Mouse (Mus musculus): ENCODE results near the gene Carnmt1. TPM values are rescaled to one million over a fixed set of nuclear protein-coding genes. Genes with fewer than 3 reads are reported as not detected.
A peak's percentile ranks its signal among the peaks of the same experiment; 100 is the strongest.

The Carnmt1 gene
- polyA plus RNA-seq (2014; fragmentation: Nextera tagmentation; extraction: Ambion mirVana): 30.9 and 31.8 TPM in 2 replicates

DNA sequence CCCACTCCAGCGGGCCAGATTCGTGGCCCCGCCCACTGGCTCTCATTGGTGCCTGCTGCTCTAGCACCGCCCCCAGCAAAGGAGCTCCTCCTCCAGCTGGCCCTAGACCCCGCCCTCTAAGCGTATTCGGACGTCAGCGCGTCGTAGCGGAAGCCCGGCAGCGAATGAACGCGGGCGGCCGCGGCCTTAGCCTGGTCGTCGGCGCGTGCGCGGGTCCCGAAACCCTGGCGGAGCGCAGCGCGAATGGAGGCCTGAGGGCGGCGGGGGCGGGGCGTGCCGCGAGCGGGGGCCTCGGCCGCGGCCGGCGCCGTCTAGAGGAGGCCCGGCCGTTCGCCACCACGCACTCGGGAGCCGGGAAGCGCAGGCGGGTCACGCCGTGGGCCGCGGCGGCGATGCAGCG is at the start of gene Carnmt1:
Gene Carnmt1, plus strand, starts transcription at position 157 of the 400 bp plus-strand sequence.
- under 1% methylated on average over 46 of the region's 58 CpGs for WGBS
- Histone ChIP-seq H3K9me3 (ENCODE audit: control insufficient read depth, low read length) (no peaks in the 10 kb centered on the region), H3K36me3 (ENCODE audit: control insufficient read depth, insufficient read depth, low read length) (no peaks in the 10 kb centered on the region), H3K4me2 (ENCODE audit: low read length) (peak within 1 kb of the TSS; percentile 84), H3K27ac (replicated peaks in 1 of 2; ENCODE audit: control insufficient read depth in 1 of 2, insufficient read depth in 1 of 2, low read depth in 2 of 2, low read length in 2 of 2) (peak within 1 kb of the TSS; percentile 68 to 88), H3K9ac (ENCODE audit: low read length) (peak within 1 kb of the TSS; percentile 90), H3K4me3 (ENCODE audit: control insufficient read depth in 1 of 2, insufficient read depth in 1 of 2, low read depth in 1 of 2, low read length in 2 of 2) (peak within 1 kb of the TSS; percentile 70 to 92), H3K4me1 (ENCODE audit: control insufficient read depth in 2 of 2, insufficient read depth in 2 of 2, low read length in 2 of 2) (peaks cover 5 to 25% of the 10 kb centered on the region in 2 experiments), H3K27me3 (ENCODE audit: control insufficient read depth, insufficient read depth, low read length) (no peaks in the 10 kb centered on the region)
- ATAC-seq (ENCODE audit: insufficient number of reproducible peaks, insufficient read depth, low FRiP score, low read depth): peak; percentile 98

- H3K27ac ChIP-seq (replicated peaks in 1 of 2; ENCODE audit: control insufficient read depth in 1 of 2, insufficient read depth in 1 of 2, low read depth in 2 of 2, low read length in 2 of 2): no peak overlapping the region
- H3K27me3 ChIP-seq (ENCODE audit: control insufficient read depth, insufficient read depth, low read length): no peaks in the 10 kb centered on the region
- H3K4me2 ChIP-seq (ENCODE audit: low read length): no peak overlapping the region
- H3K4me3 ChIP-seq (ENCODE audit: control insufficient read depth in 1 of 2, insufficient read depth in 1 of 2, low read depth in 1 of 2, low read length in 2 of 2): no peak overlapping the region
- no peak for ATAC-seq (ENCODE audit: insufficient number of reproducible peaks, insufficient read depth, low FRiP score, low read depth)
- no peaks in the 10 kb centered on the region for H3K4me1 ChIP-seq (ENCODE audit: control insufficient read depth in 2 of 2, insufficient read depth in 2 of 2, low read length in 2 of 2)
- H3K9ac ChIP-seq (ENCODE audit: low read length): no peak overlapping the region
- no peaks in the 10 kb centered on the region for H3K36me3 ChIP-seq (ENCODE audit: control insufficient read depth, insufficient read depth, low read length)
- no peaks in the 10 kb centered on the region for H3K9me3 ChIP-seq (ENCODE audit: control insufficient read depth, low read length)
- 73% methylated on average over 2 of the region's 2 CpGs for WGBS
Measured at GRCm38 (mm10) chr19:18623894-18624293, 46.7 kb upstream of the Carnmt1 start.

DNA sequence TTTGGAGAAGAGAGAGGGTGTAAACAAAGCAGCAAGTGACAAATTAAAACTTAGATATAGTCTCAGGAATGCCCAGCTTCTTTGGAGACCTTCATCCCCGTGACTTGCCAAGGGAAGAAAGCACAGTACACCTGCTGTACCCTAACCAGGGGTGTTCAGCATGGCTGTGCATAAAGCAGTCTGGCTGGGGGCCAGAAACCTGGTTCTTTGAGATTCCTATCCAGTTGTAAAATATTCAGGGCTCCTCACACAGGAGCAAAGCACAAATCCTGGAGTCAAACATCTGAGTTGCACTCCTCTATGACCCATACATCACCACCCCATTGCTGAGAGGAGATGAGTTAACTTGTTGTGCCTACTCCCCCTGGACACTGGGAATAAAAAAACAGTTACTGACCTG is 41.0 kb upstream of the Carnmt1 start:
- Histone ChIP-seq H3K4me2 (ENCODE audit: low read length) (peak overlapping the region; percentile 67), H3K9ac (ENCODE audit: low read length) (no peak overlapping the region), H3K27me3 (ENCODE audit: control insufficient read depth, insufficient read depth, low read length) (no peaks in the 10 kb centered on the region), H3K4me1 (ENCODE audit: control insufficient read depth in 2 of 2, insufficient read depth in 2 of 2, low read length in 2 of 2) (peaks cover 2 to 10% of the 10 kb centered on the region in 2 experiments; a peak in 3 of 4 replicates), H3K4me3 (ENCODE audit: control insufficient read depth in 1 of 2, insufficient read depth in 1 of 2, low read depth in 1 of 2, low read length in 2 of 2) (no peak overlapping the region; a peak in 1 of 4 replicates), H3K9me3 (ENCODE audit: control insufficient read depth, low read length) (no peaks in the 10 kb centered on the region), H3K36me3 (ENCODE audit: control insufficient read depth, insufficient read depth, low read length) (no peaks in the 10 kb centered on the region), H3K27ac (replicated peaks in 1 of 2; ENCODE audit: control insufficient read depth in 1 of 2, insufficient read depth in 1 of 2, low read depth in 2 of 2, low read length in 2 of 2) (peak overlapping the region in 1 of 2 experiments; percentile 45; a peak in 2 of 4 replicates)
- WGBS: 79% methylated on average over 1 of the region's 1 CpGs
- no peak for ATAC-seq (ENCODE audit: insufficient number of reproducible peaks, insufficient read depth, low FRiP score, low read depth)

DNA sequence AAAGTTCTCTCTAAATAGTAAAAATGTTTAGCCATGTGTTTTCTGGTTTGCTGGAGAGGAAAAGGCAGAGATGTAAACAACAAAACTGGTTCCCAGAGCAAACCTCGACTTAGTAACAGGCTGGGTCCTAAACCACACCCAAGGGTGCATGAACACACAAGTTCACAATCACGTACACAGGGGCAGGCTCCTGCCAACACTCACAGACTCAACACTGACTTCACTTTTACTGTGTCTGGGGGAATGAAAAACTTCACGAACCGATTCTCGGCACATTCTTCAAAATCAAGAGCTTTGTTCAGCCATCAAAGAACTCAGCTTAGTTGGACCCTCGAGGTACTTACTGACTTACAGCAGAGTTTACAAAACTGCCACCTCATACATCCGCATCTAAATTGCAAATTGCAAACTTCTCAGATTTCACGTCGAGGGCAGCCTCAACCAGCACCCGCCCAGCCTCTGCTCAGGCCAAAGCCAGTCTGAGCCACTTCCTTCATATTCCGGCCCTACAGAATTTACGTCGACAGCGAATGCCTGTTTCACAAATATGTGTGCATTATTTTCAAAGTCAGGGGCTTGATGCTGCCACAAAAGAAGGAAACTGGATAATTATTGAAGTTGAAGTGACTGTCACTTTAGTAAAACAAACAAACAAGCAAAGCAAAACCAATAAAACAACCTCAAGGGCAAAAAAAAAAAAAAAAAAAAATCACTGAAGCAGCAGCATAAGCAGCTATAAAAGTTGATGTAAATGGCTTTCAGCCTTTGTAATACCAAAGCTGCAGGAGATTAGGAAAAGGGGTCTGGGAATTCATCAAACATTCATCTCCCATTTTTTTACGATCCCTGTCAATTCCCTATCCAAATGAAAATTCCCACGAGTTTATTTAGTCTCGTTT is 40.1 kb upstream of the Carnmt1 start:
- Histone ChIP-seq H3K9me3 (ENCODE audit: control insufficient read depth, low read length) (no peaks in the 10 kb centered on the region), H3K27ac (replicated peaks in 1 of 2; ENCODE audit: control insufficient read depth in 1 of 2, insufficient read depth in 1 of 2, low read depth in 2 of 2, low read length in 2 of 2) (peak overlapping the region; percentile 89)
- no peak for ATAC-seq (ENCODE audit: insufficient number of reproducible peaks, insufficient read depth, low FRiP score, low read depth)

GRCm38 (mm10) chr19:18631161-18631643 is 39.4 kb upstream of the Carnmt1 start:
- peak overlapping the region; percentile 87 to 89 for H3K4me3 ChIP-seq (ENCODE audit: control insufficient read depth in 1 of 2, insufficient read depth in 1 of 2, low read depth in 1 of 2, low read length in 2 of 2)
- peak overlapping the region; percentile 86 for H3K9ac ChIP-seq (ENCODE audit: low read length)
- no peaks in the 10 kb centered on the region for H3K36me3 ChIP-seq (ENCODE audit: control insufficient read depth, insufficient read depth, low read length)
- H3K27me3 ChIP-seq (ENCODE audit: control insufficient read depth, insufficient read depth, low read length): no peaks in the 10 kb centered on the region
- peak overlapping the region; percentile 89 for H3K27ac ChIP-seq (replicated peaks in 1 of 2; ENCODE audit: control insufficient read depth in 1 of 2, insufficient read depth in 1 of 2, low read depth in 2 of 2, low read length in 2 of 2)
- WGBS: under 1% methylated on average over 40 of the region's 40 CpGs
- H3K9me3 ChIP-seq (ENCODE audit: control insufficient read depth, low read length): no peaks in the 10 kb centered on the region
- H3K4me2 ChIP-seq (ENCODE audit: low read length): peak overlapping the region; percentile 67
- peak; percentile 56 for ATAC-seq (ENCODE audit: insufficient number of reproducible peaks, insufficient read depth, low FRiP score, low read depth)
- H3K4me1 ChIP-seq (ENCODE audit: control insufficient read depth in 2 of 2, insufficient read depth in 2 of 2, low read length in 2 of 2): peaks cover 2 to 10% of the 10 kb centered on the region in 2 experiments; a peak in 3 of 4 replicates

More for the DNA sequence above, 40.1 kb upstream of the Carnmt1 start:
- H3K36me3 ChIP-seq (ENCODE audit: control insufficient read depth, insufficient read depth, low read length): no peaks in the 10 kb centered on the region
- H3K9ac ChIP-seq (ENCODE audit: low read length): peak overlapping the region; percentile 86
- WGBS: 8% methylated on average over 17 of the region's 17 CpGs
- peaks cover 2 to 10% of the 10 kb centered on the region in 2 experiments; a peak in 3 of 4 replicates for H3K4me1 ChIP-seq (ENCODE audit: control insufficient read depth in 2 of 2, insufficient read depth in 2 of 2, low read length in 2 of 2)
- peak overlapping the region; percentile 87 to 89 for H3K4me3 ChIP-seq (ENCODE audit: control insufficient read depth in 1 of 2, insufficient read depth in 1 of 2, low read depth in 1 of 2, low read length in 2 of 2)
- H3K27me3 ChIP-seq (ENCODE audit: control insufficient read depth, insufficient read depth, low read length): no peaks in the 10 kb centered on the region
- H3K4me2 ChIP-seq (ENCODE audit: low read length): peak overlapping the region; percentile 67

- peak within 1 kb of the TSS; percentile 86 for H3K9ac ChIP-seq (ENCODE audit: low read length)
- H3K27me3 ChIP-seq (ENCODE audit: control insufficient read depth, insufficient read depth, low read length): no peaks in the 10 kb centered on the region
- WGBS: 1% methylated on average over 50 of the region's 51 CpGs
- H3K4me1 ChIP-seq (ENCODE audit: control insufficient read depth in 2 of 2, insufficient read depth in 2 of 2, low read length in 2 of 2): peaks cover 2 to 10% of the 10 kb centered on the region in 2 experiments; a peak in 3 of 4 replicates
- no peaks in the 10 kb centered on the region for H3K36me3 ChIP-seq (ENCODE audit: control insufficient read depth, insufficient read depth, low read length)
- peak; percentile 97 for ATAC-seq (ENCODE audit: insufficient number of reproducible peaks, insufficient read depth, low FRiP score, low read depth)
- H3K27ac ChIP-seq (replicated peaks in 1 of 2; ENCODE audit: control insufficient read depth in 1 of 2, insufficient read depth in 1 of 2, low read depth in 2 of 2, low read length in 2 of 2): peak within 1 kb of the TSS; percentile 89
- H3K4me2 ChIP-seq (ENCODE audit: low read length): peak within 1 kb of the TSS; percentile 67
- no peaks in the 10 kb centered on the region for H3K9me3 ChIP-seq (ENCODE audit: control insufficient read depth, low read length)
- peak within 1 kb of the TSS; percentile 87 to 89 for H3K4me3 ChIP-seq (ENCODE audit: control insufficient read depth in 1 of 2, insufficient read depth in 1 of 2, low read depth in 1 of 2, low read length in 2 of 2)
Measured at GRCm38 (mm10) chr19:18631644-18632219, 38.8 kb upstream of the Carnmt1 start, which contains the start of the genes Ostf1 and Nmrk1. Gene Ostf1, minus strand, starts transcription at chr19:18631823. Gene Nmrk1, plus strand, starts transcription at chr19:18631950.
